Mouse (Mus musculus) CH12.LX (cell line): ENCODE data around the gene Gm34302. TPM values are rescaled to one million over a fixed set of nuclear protein-coding genes. Genes with fewer than 3 reads are reported as not detected.

Experiments used
- DNase-seq: peaks from one replicate; pipeline ENCODE4 v3.0.0-alpha.2; 2013; ENCODE audit errors: extremely low read depth
- H3K27ac ChIP-seq: 2 replicates; pipeline ENCODE4 v1.5.1; 2012; ENCODE audit warnings: low read depth, mild to moderate bottlenecking, control low read depth, moderate library complexity; ENCODE audit not compliant: insufficient read depth
- H3K27me3 ChIP-seq: replicated peaks from 2 replicates; pipeline ENCODE3; 2012; ENCODE audit warnings: inconsistent platforms
- H3K36me3 ChIP-seq, 2 experiments: replicated peaks in 1 of 2; 2 replicates each; pipeline versions ENCODE3 to v1.6.1; 2012; ENCODE audit warnings: inconsistent platforms in 1 of 2, low read length in 1 of 2, mild to moderate bottlenecking in 1 of 2, mixed read lengths in 1 of 2, moderate library complexity in 1 of 2; ENCODE audit not compliant: control insufficient read depth in 1 of 2, insufficient read depth in 1 of 2
- H3K4me1 ChIP-seq, 2 experiments: 2 replicates each; pipeline ENCODE4 v1.6.1; 2012; ENCODE audit warnings: inconsistent platforms in 1 of 2, moderate library complexity in 1 of 2; ENCODE audit not compliant: insufficient read depth in 2 of 2, control insufficient read depth in 1 of 2
- H3K4me2 ChIP-seq: 2 replicates; pipeline ENCODE4 v1.6.1; 2012; ENCODE audit warnings: low read depth, mild to moderate bottlenecking, control low read depth; ENCODE audit not compliant: poor library complexity, insufficient read depth, severe bottlenecking
- H3K4me3 ChIP-seq, 3 experiments: fragments of 150-350 bp in 1 of 3; sonication (generic) in 1 of 3; replicated peaks in 1 of 3; 2 replicates each; pipeline versions ENCODE3 to v1.5.1; 2011 to 2012; ENCODE audit warnings: low read depth in 2 of 3, low read length in 2 of 3, mild to moderate bottlenecking in 2 of 3, moderate library complexity in 2 of 3, control low read depth in 1 of 3, improper control_type of control experiment in 1 of 3, inconsistent platforms in 1 of 3, mixed read lengths in 1 of 3; ENCODE audit not compliant: poor library complexity in 1 of 3
- H3K79me2 ChIP-seq: replicated peaks from 2 replicates; pipeline ENCODE4 v1.6.1; 2012; ENCODE audit warnings: mild to moderate bottlenecking, moderate library complexity; ENCODE audit not compliant: control insufficient read depth, poor library complexity, insufficient read depth, severe bottlenecking; ENCODE audit errors: extremely low read depth
- H3K9ac ChIP-seq: 2 replicates; pipeline ENCODE4 v1.6.1; 2012; ENCODE audit warnings: low read depth, mild to moderate bottlenecking, control low read depth, moderate library complexity; ENCODE audit not compliant: insufficient read depth
- H3K9me3 ChIP-seq: replicated peaks from 2 replicates; pipeline ENCODE3; 2012; ENCODE audit warnings: low read length, inconsistent platforms, mixed read lengths
- BHLHE40 ChIP-seq: IDR thresholded peaks from 2 replicates; pipeline ENCODE4 v1.6.1; 2011; ENCODE audit warnings: mild to moderate bottlenecking, low read depth, low read length, improper control_type of control experiment
- CHD1 ChIP-seq: IDR thresholded peaks from 2 replicates; pipeline ENCODE4 v1.6.1; 2012; ENCODE audit warnings: low read depth, low read length, improper control_type of control experiment, inconsistent platforms
- CTCF ChIP-seq, 2 experiments: IDR thresholded peaks in 1 of 2; conservative IDR thresholded peaks in 1 of 2; 2 replicates each; pipeline ENCODE4 v1.5.1; 2011 to 2012; ENCODE audit warnings: low read depth in 2 of 2, low read length in 2 of 2, improper control_type of control experiment in 1 of 2, inconsistent platforms in 1 of 2, mild to moderate bottlenecking in 1 of 2, moderate library complexity in 1 of 2
- ELF1 ChIP-seq: IDR thresholded peaks from 2 replicates; pipeline ENCODE4 v1.6.1; 2014; ENCODE audit warnings: low read depth, mild to moderate bottlenecking, inconsistent platforms, low read length, improper control_type of control experiment
- EP300 ChIP-seq: IDR thresholded peaks from 2 replicates; pipeline ENCODE4 v1.6.1; 2011; ENCODE audit warnings: low read length, improper control_type of control experiment
- GABPA ChIP-seq: IDR thresholded peaks from 2 replicates; pipeline ENCODE4 v1.6.1; 2012; ENCODE audit warnings: low read depth, low read length, improper control_type of control experiment, inconsistent platforms; ENCODE audit not compliant: insufficient replicate concordance
- JUN ChIP-seq: IDR thresholded peaks from 2 replicates; pipeline ENCODE4 v1.6.1; 2011; ENCODE audit warnings: low read depth, mild to moderate bottlenecking, low read length, improper control_type of control experiment, moderate library complexity; ENCODE audit not compliant: insufficient read depth
- MAX ChIP-seq: IDR thresholded peaks from 2 replicates; pipeline ENCODE4 v1.6.1; 2011; ENCODE audit warnings: low read length, improper control_type of control experiment
- MAZ ChIP-seq: IDR thresholded peaks from 2 replicates; pipeline ENCODE4 v1.6.1; 2012; ENCODE audit warnings: low read depth, mild to moderate bottlenecking, inconsistent platforms, low read length, improper control_type of control experiment, moderate library complexity
- NRF1 ChIP-seq: IDR thresholded peaks from 2 replicates; pipeline ENCODE4 v1.6.1; 2014; ENCODE audit warnings: low read depth, mild to moderate bottlenecking, inconsistent platforms, low read length, improper control_type of control experiment, moderate library complexity
- PAX5 ChIP-seq: IDR thresholded peaks from 2 replicates; pipeline ENCODE4 v1.6.1; 2012; ENCODE audit warnings: low read length, inconsistent platforms, mixed read lengths
- POLR2A ChIP-seq: IDR thresholded peaks from 2 replicates; pipeline ENCODE4 v1.6.1; 2011; ENCODE audit warnings: low read depth, mild to moderate bottlenecking, improper control_type of control experiment, low read length
- RCOR1 ChIP-seq: conservative IDR thresholded peaks from 2 replicates; pipeline ENCODE4 v1.6.1; 2012; ENCODE audit warnings: low read depth, mild to moderate bottlenecking, inconsistent platforms, low read length, improper control_type of control experiment
- SMC3 ChIP-seq: IDR thresholded peaks from 2 replicates; pipeline ENCODE4 v1.6.1; 2011; ENCODE audit warnings: low read depth, low read length, improper control_type of control experiment
- TBP ChIP-seq: conservative IDR thresholded peaks from 2 replicates; pipeline ENCODE4 v1.6.1; 2011; ENCODE audit warnings: low read depth, low read length, improper control_type of control experiment
- TCF12 ChIP-seq: IDR thresholded peaks from 2 replicates; pipeline ENCODE4 v1.6.1; 2014; ENCODE audit warnings: low read depth, mild to moderate bottlenecking, inconsistent platforms, low read length, improper control_type of control experiment
- USF2 ChIP-seq: conservative IDR thresholded peaks from 2 replicates; pipeline ENCODE4 v1.6.1; 2011; ENCODE audit warnings: low read depth, low read length, improper control_type of control experiment
- ZKSCAN1 ChIP-seq: IDR thresholded peaks from 2 replicates; pipeline ENCODE4 v1.6.1; 2012; ENCODE audit warnings: low read depth, inconsistent platforms, low read length, improper control_type of control experiment, borderline replicate concordance
- ZMIZ1 ChIP-seq: IDR thresholded peaks from 2 replicates; pipeline ENCODE4 v1.6.1; 2012; ENCODE audit warnings: low read depth, mild to moderate bottlenecking, inconsistent platforms, low read length, improper control_type of control experiment
- ZNF384 ChIP-seq: IDR thresholded peaks from 2 replicates; pipeline ENCODE4 v1.6.1; 2012; ENCODE audit warnings: low read depth, low read length, improper control_type of control experiment, inconsistent platforms
- dilution Hi-C: fragments of 300-500 bp; cut with MboI; formaldehyde crosslinking; loops from 2 replicates; pipeline ENCODE4 v1.14.3; 2020; ENCODE audit warnings: low sequenced_read_pairs; ENCODE audit not compliant: extremely low pct_unique_long_range_greater_than_20kb, extremely low pct_ligation_motif_present
- in situ Hi-C: fragments of 300-500 bp; cut with MboI; formaldehyde crosslinking; loops from 3 replicates; pipeline ENCODE4 v1.14.3; 2019; ENCODE audit warnings: low sequenced_read_pairs, low pct_ligation_motif_present, low pct_unique_long_range_greater_than_20kb, mixed read lengths
- polyA plus RNA-seq: library from polyadenylated mRNA; unstranded; fragments of >175 nt; gene quantifications from 2 replicates; pipeline ENCODE4 v1.2.1, GENCODE M21; 2012; ENCODE audit warnings: low read depth; ENCODE audit not compliant: insufficient read length
- total RNA-seq, 2 experiments: library from RNA; depleted of rRNA; stranded (reverse); fragments of 300-350 nt in 1 of 2; fragments of >200 nt in 1 of 2; gene quantifications; 2 replicates each; pipeline ENCODE4 v1.2.3; 2012 to 2014

Gene Gm34302
- total and polyA plus RNA-seq, 3 experiments: not detected

DNA sequence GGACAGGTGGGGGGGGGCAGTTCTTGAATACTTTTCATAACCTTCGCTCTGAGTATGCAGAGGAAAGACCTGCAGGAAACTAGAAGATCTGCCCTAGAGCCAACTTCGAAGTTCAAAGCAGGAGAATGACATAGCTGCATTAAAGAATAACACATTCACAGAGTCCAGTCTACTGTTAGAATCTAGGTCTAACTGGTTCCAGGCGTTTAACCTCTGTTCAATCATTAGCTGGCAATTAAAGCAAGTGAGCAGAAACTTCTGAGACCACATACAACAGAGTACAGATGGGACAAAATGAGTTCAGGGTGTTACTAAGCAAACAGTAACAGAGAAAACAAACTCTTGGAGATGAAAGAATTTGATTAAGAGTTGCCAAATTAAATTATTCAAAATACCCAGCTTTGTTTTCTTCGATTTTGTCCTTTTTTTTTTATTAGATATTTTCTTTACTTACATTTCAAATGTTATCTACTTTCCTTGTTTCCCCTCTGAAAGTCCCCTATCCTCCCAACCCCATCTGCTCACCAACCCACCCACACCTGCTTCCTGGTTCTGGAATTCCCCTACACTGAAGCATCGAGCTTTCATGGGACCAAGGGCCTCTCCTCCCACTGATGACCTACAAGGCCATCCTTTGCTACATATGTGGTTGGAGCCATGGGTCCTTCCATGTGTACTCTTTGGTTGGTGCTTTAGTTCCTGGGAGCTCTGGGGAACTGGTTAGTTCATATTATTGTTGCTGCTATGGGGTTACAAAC, 11.1 kb upstream of the Gm34302 start:
- Histone ChIP-seq H3K36me3 (no peaks in the 10 kb centered on the region), H3K79me2 (no peaks in the 10 kb centered on the region), H3K4me2 (no peak overlapping the region), H3K4me3 (no peak overlapping the region), H3K9ac (no peak overlapping the region), H3K4me1 (peaks cover 0 to 11% of the 10 kb centered on the region in 2 experiments; a peak in 2 of 4 replicates), H3K9me3 (no peaks in the 10 kb centered on the region), H3K27ac (no peak overlapping the region)
- in situ Hi-C loops (no loop called here), dilution Hi-C loops (no loop called here)
- no peak for DNase-seq
- no peak for TF ChIP-seq TCF12
- no peak for TF ChIP-seq NRF1
- no peak for TF ChIP-seq MAZ
- no peak for TF ChIP-seq ZMIZ1
- TF ChIP-seq PAX5: no peak
- no peak for TF ChIP-seq MAX
- TF ChIP-seq CHD1: no peak
- TF ChIP-seq USF2: no peak
- no peak for TF ChIP-seq TBP
- no peak for TF ChIP-seq ZNF384
- TF ChIP-seq SMC3: no peak
- no peak for TF ChIP-seq BHLHE40
- TF ChIP-seq RCOR1: no peak
- no peak for TF ChIP-seq GABPA
- no peak for TF ChIP-seq JUN
- TF ChIP-seq, all 38 proteins: peak for 0
- no peaks in the 10 kb centered on the region for H3K27me3 ChIP-seq

DNA sequence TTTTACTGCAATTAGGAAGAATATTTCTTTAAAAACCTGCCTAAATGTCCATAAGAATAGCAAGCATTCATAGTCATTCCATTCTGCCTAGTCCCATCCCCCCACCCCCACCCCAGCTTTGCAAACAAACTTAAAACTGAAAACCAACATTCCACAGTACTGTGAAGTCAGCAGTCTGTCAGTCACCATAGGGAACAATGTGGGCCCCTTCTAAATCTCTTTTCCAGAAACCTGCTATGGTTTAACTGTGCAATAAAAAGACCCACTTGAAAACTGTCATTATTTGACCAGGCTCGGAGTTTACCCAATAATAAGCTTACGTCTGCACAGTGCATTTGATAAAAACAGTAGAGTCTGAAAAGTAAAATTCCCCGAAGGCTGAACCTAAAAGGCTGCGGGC, 9.9 kb upstream of the Gm34302 start:
- Histone ChIP-seq H3K4me2 (no peak overlapping the region), H3K27ac (no peak overlapping the region), H3K4me1 (peaks cover 0 to 11% of the 10 kb centered on the region in 2 experiments; a peak in 2 of 4 replicates), H3K9ac (no peak overlapping the region), H3K4me3 (no peak overlapping the region), H3K27me3 (no peaks in the 10 kb centered on the region), H3K79me2 (no peaks in the 10 kb centered on the region), H3K9me3 (no peaks in the 10 kb centered on the region), H3K36me3 (no peaks in the 10 kb centered on the region)
- TF ChIP-seq SMC3 (no peak), USF2 (no peak), ZKSCAN1 (no peak), ELF1 (no peak), MAX (no peak), CTCF (conservative IDR thresholded peaks at IDR 0.05 in 1 of 2, IDR thresholded peaks at IDR 0.05 in 1 of 2; ENCODE audit: low read depth in 2 of 2, low read length in 2 of 2) (no peak), ZNF384 (no peak), POLR2A (no peak), EP300 (no peak)
- dilution Hi-C loops: no loop called here
- DNase-seq: no peak
- in situ Hi-C loops: no loop called here
